Mouse (Mus musculus): ENCODE results near the gene Dnmt3l. TPM values are rescaled to one million over a fixed set of nuclear protein-coding genes. Genes with fewer than 3 reads are reported as not detected.

Gene Dnmt3l
- polyA plus RNA-seq, 1 experiment, result 1.1 TPM

GRCm38 (mm10) chr10:78031987-78032386, 9.8 kb upstream of the Dnmt3l start:
- TF ChIP-seq POLR2A (IDR thresholded peaks at IDR 0.05; ENCODE audit: low read depth, low read length) (no peak), CTCF (IDR thresholded peaks at IDR 0.05; ENCODE audit: extremely low read depth, insufficient read length, insufficient replicate concordance, low read depth, low read length) (no peak)
- no peak overlapping the region for H3K27ac ChIP-seq (ENCODE audit: insufficient read depth, low read depth, low read length)
- WGBS, result 40% methylated on average over 2 of the region's 2 CpGs
- no peaks in the 10 kb centered on the region for H3K4me1 ChIP-seq (ENCODE audit: control insufficient read depth, insufficient read depth, insufficient read length, low read length)
- H3K27me3 ChIP-seq (ENCODE audit: control insufficient read depth, insufficient read depth, low read length), result no peaks in the 10 kb centered on the region
- H3K4me3 ChIP-seq (ENCODE audit: low read depth, low read length), result no peak overlapping the region
- no peaks in the 10 kb centered on the region for H3K36me3 ChIP-seq (ENCODE audit: control insufficient read depth, insufficient read depth, low read length)

- 81% methylated on average over 4 of the region's 4 CpGs for WGBS
- no peak overlapping the region for H3K27ac ChIP-seq (ENCODE audit: insufficient read depth, low read depth, low read length)
- no peaks in the 10 kb centered on the region for H3K4me1 ChIP-seq (ENCODE audit: control insufficient read depth, insufficient read depth, insufficient read length, low read length)
- no peak for TF ChIP-seq CTCF (IDR thresholded peaks at IDR 0.05; ENCODE audit: extremely low read depth, insufficient read length, insufficient replicate concordance, low read depth, low read length)
- no peak for TF ChIP-seq POLR2A (IDR thresholded peaks at IDR 0.05; ENCODE audit: low read depth, low read length)
- H3K4me3 ChIP-seq (ENCODE audit: low read depth, low read length), result no peak overlapping the region
- H3K36me3 ChIP-seq (ENCODE audit: control insufficient read depth, insufficient read depth, low read length), result no peaks in the 10 kb centered on the region
- H3K27me3 ChIP-seq (ENCODE audit: control insufficient read depth, insufficient read depth, low read length), result no peaks in the 10 kb centered on the region
Measured at GRCm38 (mm10) chr10:78037139-78037538, 4.6 kb upstream of the Dnmt3l start.

GRCm38 (mm10) chr10:78042096-78042495, 349 bp downstream of the Dnmt3l start:
- 78% methylated on average over 7 of the region's 7 CpGs for WGBS
- no peak for TF ChIP-seq CTCF (IDR thresholded peaks at IDR 0.05; ENCODE audit: extremely low read depth, insufficient read length, insufficient replicate concordance, low read depth, low read length)
- no peak overlapping the region for H3K4me3 ChIP-seq (ENCODE audit: low read depth, low read length)

GRCm38 (mm10) chr10:78042697-78043405, 1.1 kb downstream of the Dnmt3l start:
- H3K27ac ChIP-seq (ENCODE audit: insufficient read depth, low read depth, low read length), result no peak overlapping the region
- H3K4me1 ChIP-seq (ENCODE audit: control insufficient read depth, insufficient read depth, insufficient read length, low read length), result peaks cover 3% of the 10 kb centered on the region
- TF ChIP-seq CTCF (IDR thresholded peaks at IDR 0.05; ENCODE audit: extremely low read depth, insufficient read length, insufficient replicate concordance, low read depth, low read length), result no peak
- no peak for TF ChIP-seq POLR2A (IDR thresholded peaks at IDR 0.05; ENCODE audit: low read depth, low read length)
- peak overlapping the region; percentile 30 for H3K4me3 ChIP-seq (ENCODE audit: low read depth, low read length)
- H3K36me3 ChIP-seq (ENCODE audit: control insufficient read depth, insufficient read depth, low read length), result no peaks in the 10 kb centered on the region
- no peaks in the 10 kb centered on the region for H3K27me3 ChIP-seq (ENCODE audit: control insufficient read depth, insufficient read depth, low read length)
- WGBS, result 66% methylated on average over 14 of the region's 14 CpGs

More at GRCm38 (mm10) chr10:78042096-78042495, 349 bp downstream of the Dnmt3l start:
- Histone ChIP-seq H3K27me3 (ENCODE audit: control insufficient read depth, insufficient read depth, low read length) (no peaks in the 10 kb centered on the region), H3K4me1 (ENCODE audit: control insufficient read depth, insufficient read depth, insufficient read length, low read length) (peaks cover 3% of the 10 kb centered on the region), H3K27ac (ENCODE audit: insufficient read depth, low read depth, low read length) (no peak overlapping the region), H3K36me3 (ENCODE audit: control insufficient read depth, insufficient read depth, low read length) (no peaks in the 10 kb centered on the region)

- Histone ChIP-seq H3K27ac (ENCODE audit: insufficient read depth, low read depth, low read length) (no peak within 1 kb of the TSS), H3K4me1 (ENCODE audit: control insufficient read depth, insufficient read depth, insufficient read length, low read length) (peaks cover 3% of the 10 kb centered on the region), H3K4me3 (ENCODE audit: low read depth, low read length) (peak within 1 kb of the TSS; percentile 30), H3K27me3 (ENCODE audit: control insufficient read depth, insufficient read depth, low read length) (no peaks in the 10 kb centered on the region), H3K36me3 (ENCODE audit: control insufficient read depth, insufficient read depth, low read length) (no peaks in the 10 kb centered on the region)
- TF ChIP-seq POLR2A (IDR thresholded peaks at IDR 0.05; ENCODE audit: low read depth, low read length), result no peak
- TF ChIP-seq CTCF (IDR thresholded peaks at IDR 0.05; ENCODE audit: extremely low read depth, insufficient read length, insufficient replicate concordance, low read depth, low read length), result peak; percentile 83
- WGBS, result 4% methylated on average over 27 of the region's 27 CpGs
Measured at GRCm38 (mm10) chr10:78043406-78043836, 1.7 kb downstream of the Dnmt3l start, which contains the start of gene Aire. Gene Aire, minus strand, starts transcription at chr10:78043610.

- Histone ChIP-seq H3K4me1 (ENCODE audit: control insufficient read depth, insufficient read depth, insufficient read length, low read length) (peaks cover 3% of the 10 kb centered on the region), H3K27me3 (ENCODE audit: control insufficient read depth, insufficient read depth, low read length) (no peaks in the 10 kb centered on the region), H3K36me3 (ENCODE audit: control insufficient read depth, insufficient read depth, low read length) (no peaks in the 10 kb centered on the region), H3K4me3 (ENCODE audit: low read depth, low read length) (no peak overlapping the region), H3K27ac (ENCODE audit: insufficient read depth, low read depth, low read length) (no peak overlapping the region)
- WGBS, result 72% methylated on average over 1 of the region's 1 CpGs
- TF ChIP-seq POLR2A (IDR thresholded peaks at IDR 0.05; ENCODE audit: low read depth, low read length) (no peak), CTCF (IDR thresholded peaks at IDR 0.05; ENCODE audit: extremely low read depth, insufficient read length, insufficient replicate concordance, low read depth, low read length) (no peak)
Measured at GRCm38 (mm10) chr10:78044531-78044930, 2.8 kb downstream of the Dnmt3l start.

- 87% methylated on average over 4 of the region's 4 CpGs for WGBS
- peaks cover 3% of the 10 kb centered on the region for H3K4me1 ChIP-seq (ENCODE audit: control insufficient read depth, insufficient read depth, insufficient read length, low read length)
- no peak overlapping the region for H3K27ac ChIP-seq (ENCODE audit: insufficient read depth, low read depth, low read length)
- no peak overlapping the region for H3K4me3 ChIP-seq (ENCODE audit: low read depth, low read length)
- no peaks in the 10 kb centered on the region for H3K36me3 ChIP-seq (ENCODE audit: control insufficient read depth, insufficient read depth, low read length)
- TF ChIP-seq POLR2A (IDR thresholded peaks at IDR 0.05; ENCODE audit: low read depth, low read length) (no peak), CTCF (IDR thresholded peaks at IDR 0.05; ENCODE audit: extremely low read depth, insufficient read length, insufficient replicate concordance, low read depth, low read length) (no peak)
- H3K27me3 ChIP-seq (ENCODE audit: control insufficient read depth, insufficient read depth, low read length), result no peaks in the 10 kb centered on the region
Measured at GRCm38 (mm10) chr10:78046388-78046787, 4.6 kb downstream of the Dnmt3l start.

Data from small intestine, adult 2 months (tissue).